Mouse (Mus musculus) R1 (cell line): ENCODE results near the gene Pold4.

ENCODE experiments used
- DNase-seq: peaks from one replicate; pipeline ENCODE4 v3.0.0-alpha.2; 2018; ENCODE audit warnings: low read depth, low spot score

Gene Pold4

GRCm38 (mm10) chr19:4231253-4232185 is at the start of gene Pold4:
Gene Pold4 (plus strand): TSS chr19:4231899.
- peak; percentile 95 for DNase-seq

GRCm38 (mm10) chr19:4183689-4184088 is 48.0 kb upstream of the Pold4 start:
- DNase-seq = no peak

GRCm38 (mm10) chr19:4184976-4185975 is 46.4 kb upstream of the Pold4 start:
- peak; percentile 79 for DNase-seq

- no peak for DNase-seq
Observed at GRCm38 (mm10) chr19:4187303-4187702, 44.4 kb upstream of the Pold4 start.

GRCm38 (mm10) chr19:4189051-4189620 is 42.6 kb upstream of the Pold4 start:
- DNase-seq = no peak

GRCm38 (mm10) chr19:4190831-4191334 is 40.8 kb upstream of the Pold4 start, which contains the start of gene Tbc1d10c:
Gene Tbc1d10c (minus strand): TSS chr19:4191284.
- no peak for DNase-seq

GRCm38 (mm10) chr19:4191528-4192250 is 40.0 kb upstream of the Pold4 start, which contains the start of gene Ppp1ca:
Gene Ppp1ca (plus strand): TSS chr19:4192065.
- DNase-seq = peak; percentile 94

GRCm38 (mm10) chr19:4192251-4192985 is 39.3 kb upstream of the Pold4 start:
- DNase-seq = peak; percentile 52

GRCm38 (mm10) chr19:4193129-4193528 is 38.6 kb upstream of the Pold4 start:
- no peak for DNase-seq

GRCm38 (mm10) chr19:4194021-4194724 is 37.5 kb upstream of the Pold4 start:
- DNase-seq = no peak

- no peak for DNase-seq
Observed at GRCm38 (mm10) chr19:4194776-4195650, 36.7 kb upstream of the Pold4 start.

- no peak for DNase-seq
Observed at GRCm38 (mm10) chr19:4196048-4196447, 35.7 kb upstream of the Pold4 start.

- no peak for DNase-seq
Observed at GRCm38 (mm10) chr19:4196548-4196947, 35.2 kb upstream of the Pold4 start.

GRCm38 (mm10) chr19:4197180-4197579 is 34.5 kb upstream of the Pold4 start:
- DNase-seq = no peak

- peak; percentile 99 for DNase-seq
Observed at GRCm38 (mm10) chr19:4201291-4201909, 30.3 kb upstream of the Pold4 start, which contains the start of gene Rad9a. Gene Rad9a (minus strand): TSS chr19:4201662.

- no peak for DNase-seq
Observed at GRCm38 (mm10) chr19:4202149-4202548, 29.6 kb upstream of the Pold4 start.

- no peak for DNase-seq
Observed at GRCm38 (mm10) chr19:4203148-4203547, 28.6 kb upstream of the Pold4 start.
